Mouse (Mus musculus): ENCODE results near the gene Psmb2. TPM values are rescaled to one million over a fixed set of nuclear protein-coding genes. Genes with fewer than 3 reads are reported as not detected.

The Psmb2 gene
- total and polyA plus RNA-seq, 3 experiments = 201 to 433 TPM; not detected in 1

- Histone ChIP-seq H3K4me3 (ENCODE audit: control insufficient read depth in 1 of 2, insufficient read depth in 1 of 2, low read depth in 2 of 2, low read length in 2 of 2) (no peak overlapping the region), H3K9me3 (replicated peaks; ENCODE audit: insufficient read depth, low read length) (no peaks in the 10 kb centered on the region), H3K4me1 (ENCODE audit: control insufficient read depth in 1 of 2, insufficient read depth in 2 of 2, low read length in 2 of 2) (no peaks in the 10 kb centered on the region), H3K9ac (ENCODE audit: control insufficient read depth, low read depth, low read length, poor library complexity, severe bottlenecking) (no peak overlapping the region), H3K27me3 (ENCODE audit: control insufficient read depth in 1 of 2, insufficient read depth in 2 of 2, low read length in 2 of 2) (peaks cover 0 to 6% of the 10 kb centered on the region in 2 experiments; a peak in 2 of 4 replicates), H3K36me3 (ENCODE audit: control insufficient read depth in 1 of 2, insufficient read depth in 2 of 2, low read length in 2 of 2) (no peaks in the 10 kb centered on the region), H3K79me2 (ENCODE audit: control insufficient read depth, insufficient read depth, low read length, poor library complexity) (no peaks in the 10 kb centered on the region), H3K27ac (ENCODE audit: control insufficient read depth, low read depth, low read length) (no peak overlapping the region)
- DNase-seq (ENCODE audit: low read depth, low spot score) = no peak
- TF ChIP-seq NELFE (IDR thresholded peaks at IDR 0.05; ENCODE audit: low read depth, low read length) (no peak), SIN3A (IDR thresholded peaks at IDR 0.05; ENCODE audit: low read length) (no peak), RAD21 (IDR thresholded peaks at IDR 0.05; ENCODE audit: low read depth, low read length) (no peak), MYC (IDR thresholded peaks at IDR 0.05; ENCODE audit: low read depth, low read length) (no peak), NRF1 (IDR thresholded peaks at IDR 0.05; ENCODE audit: insufficient read depth, low read depth, low read length, poor library complexity, severe bottlenecking) (no peak), ETS1 (IDR thresholded peaks at IDR 0.05; ENCODE audit: low read depth, low read length) (no peak), EP300 (IDR thresholded peaks at IDR 0.05; ENCODE audit: low read depth in 1 of 2, low read length in 2 of 2) (no peak), JUND (IDR thresholded peaks at IDR 0.05; ENCODE audit: low read depth, low read length) (no peak), GATA1 (IDR thresholded peaks at IDR 0.05; ENCODE audit: low read depth, low read length) (no peak), KAT2A (conservative IDR thresholded peaks at IDR 0.05; ENCODE audit: low read depth, low read length) (no peak), USF1 (IDR thresholded peaks at IDR 0.05; ENCODE audit: low read depth, low read length) (no peak), ELF1 (IDR thresholded peaks at IDR 0.05; ENCODE audit: low read depth, low read length) (no peak)
Observed at GRCm38 (mm10) chr4:126643815-126644214, 33.6 kb upstream of the Psmb2 start.

GRCm38 (mm10) chr4:126644333-126644963, 33.0 kb upstream of the Psmb2 start:
- H3K4me1 ChIP-seq (ENCODE audit: control insufficient read depth in 1 of 2, insufficient read depth in 2 of 2, low read length in 2 of 2) = no peaks in the 10 kb centered on the region
- H3K79me2 ChIP-seq (ENCODE audit: control insufficient read depth, insufficient read depth, low read length, poor library complexity) = no peaks in the 10 kb centered on the region
- H3K27me3 ChIP-seq (ENCODE audit: control insufficient read depth in 1 of 2, insufficient read depth in 2 of 2, low read length in 2 of 2) = peaks cover 0 to 1% of the 10 kb centered on the region in 2 experiments; a peak in 2 of 4 replicates
- H3K36me3 ChIP-seq (ENCODE audit: control insufficient read depth in 1 of 2, insufficient read depth in 2 of 2, low read length in 2 of 2) = no peaks in the 10 kb centered on the region
- no peak overlapping the region for H3K9ac ChIP-seq (ENCODE audit: control insufficient read depth, low read depth, low read length, poor library complexity, severe bottlenecking)
- H3K9me3 ChIP-seq (replicated peaks; ENCODE audit: insufficient read depth, low read length) = no peaks in the 10 kb centered on the region
- TF ChIP-seq ZMIZ1 (IDR thresholded peaks at IDR 0.05; ENCODE audit: low read depth, low read length) (no peak), MAZ (IDR thresholded peaks at IDR 0.05; ENCODE audit: low read depth, low read length) (no peak), NRF1 (IDR thresholded peaks at IDR 0.05; ENCODE audit: insufficient read depth, low read depth, low read length, poor library complexity, severe bottlenecking) (no peak)
- no peak overlapping the region for H3K4me3 ChIP-seq (ENCODE audit: control insufficient read depth in 1 of 2, insufficient read depth in 1 of 2, low read depth in 2 of 2, low read length in 2 of 2)
- DNase-seq (ENCODE audit: low read depth, low spot score) = no peak
- no peak overlapping the region for H3K27ac ChIP-seq (ENCODE audit: control insufficient read depth, low read depth, low read length)

Measured in MEL (cell line).